Mouse (Mus musculus) CH12.LX (cell line): ENCODE data around the gene Vmn1r30. TPM values are rescaled to one million over a fixed set of nuclear protein-coding genes. Genes with fewer than 3 reads are reported as not detected.

ENCODE experiments used
- DNase-seq: peaks from one replicate; pipeline ENCODE4 v3.0.0-alpha.2; 2013; ENCODE audit errors: extremely low read depth
- H3K27ac ChIP-seq: 2 replicates; pipeline ENCODE4 v1.5.1; 2012; ENCODE audit warnings: low read depth, mild to moderate bottlenecking, control low read depth, moderate library complexity; ENCODE audit not compliant: insufficient read depth
- H3K27me3 ChIP-seq: replicated peaks from 2 replicates; pipeline ENCODE3; 2012; ENCODE audit warnings: inconsistent platforms
- H3K36me3 ChIP-seq, 2 experiments: replicated peaks in 1 of 2; 2 replicates each; pipeline versions ENCODE3 to v1.6.1; 2012; ENCODE audit warnings: inconsistent platforms in 1 of 2, low read length in 1 of 2, mild to moderate bottlenecking in 1 of 2, mixed read lengths in 1 of 2, moderate library complexity in 1 of 2; ENCODE audit not compliant: control insufficient read depth in 1 of 2, insufficient read depth in 1 of 2
- H3K4me1 ChIP-seq, 2 experiments: 2 replicates each; pipeline ENCODE4 v1.6.1; 2012; ENCODE audit warnings: inconsistent platforms in 1 of 2, moderate library complexity in 1 of 2; ENCODE audit not compliant: insufficient read depth in 2 of 2, control insufficient read depth in 1 of 2
- H3K4me2 ChIP-seq: 2 replicates; pipeline ENCODE4 v1.6.1; 2012; ENCODE audit warnings: low read depth, mild to moderate bottlenecking, control low read depth; ENCODE audit not compliant: poor library complexity, insufficient read depth, severe bottlenecking
- H3K4me3 ChIP-seq, 3 experiments: fragments of 150-350 bp in 1 of 3; sonication (generic) in 1 of 3; replicated peaks in 1 of 3; 2 replicates each; pipeline versions ENCODE3 to v1.5.1; 2011 to 2012; ENCODE audit warnings: low read depth in 2 of 3, low read length in 2 of 3, mild to moderate bottlenecking in 2 of 3, moderate library complexity in 2 of 3, control low read depth in 1 of 3, improper control_type of control experiment in 1 of 3, inconsistent platforms in 1 of 3, mixed read lengths in 1 of 3; ENCODE audit not compliant: poor library complexity in 1 of 3
- H3K79me2 ChIP-seq: replicated peaks from 2 replicates; pipeline ENCODE4 v1.6.1; 2012; ENCODE audit warnings: mild to moderate bottlenecking, moderate library complexity; ENCODE audit not compliant: control insufficient read depth, poor library complexity, insufficient read depth, severe bottlenecking; ENCODE audit errors: extremely low read depth
- H3K9ac ChIP-seq: 2 replicates; pipeline ENCODE4 v1.6.1; 2012; ENCODE audit warnings: low read depth, mild to moderate bottlenecking, control low read depth, moderate library complexity; ENCODE audit not compliant: insufficient read depth
- H3K9me3 ChIP-seq: replicated peaks from 2 replicates; pipeline ENCODE3; 2012; ENCODE audit warnings: low read length, inconsistent platforms, mixed read lengths
- JUND ChIP-seq: conservative IDR thresholded peaks from 2 replicates; pipeline ENCODE4 v1.6.1; 2011; ENCODE audit warnings: low read depth, low read length, improper control_type of control experiment
- MAX ChIP-seq: IDR thresholded peaks from 2 replicates; pipeline ENCODE4 v1.6.1; 2011; ENCODE audit warnings: low read length, improper control_type of control experiment
- MAZ ChIP-seq: IDR thresholded peaks from 2 replicates; pipeline ENCODE4 v1.6.1; 2012; ENCODE audit warnings: low read depth, mild to moderate bottlenecking, inconsistent platforms, low read length, improper control_type of control experiment, moderate library complexity
- NELFE ChIP-seq: IDR thresholded peaks from 2 replicates; pipeline ENCODE4 v1.6.1; 2011; ENCODE audit warnings: low read depth, low read length, improper control_type of control experiment
- PAX5 ChIP-seq: IDR thresholded peaks from 2 replicates; pipeline ENCODE4 v1.6.1; 2012; ENCODE audit warnings: low read length, inconsistent platforms, mixed read lengths
- RAD21 ChIP-seq: IDR thresholded peaks from 2 replicates; pipeline ENCODE4 v1.6.1; 2011; ENCODE audit warnings: low read depth, mild to moderate bottlenecking, low read length, improper control_type of control experiment, moderate library complexity
- TBP ChIP-seq: conservative IDR thresholded peaks from 2 replicates; pipeline ENCODE4 v1.6.1; 2011; ENCODE audit warnings: low read depth, low read length, improper control_type of control experiment
- UBTF ChIP-seq: IDR thresholded peaks from 2 replicates; pipeline ENCODE4 v1.6.1; 2012; ENCODE audit warnings: low read depth, mild to moderate bottlenecking, inconsistent platforms, low read length, improper control_type of control experiment, moderate library complexity
- ZC3H11A ChIP-seq: IDR thresholded peaks from 2 replicates; pipeline ENCODE4 v1.6.1; 2012; ENCODE audit warnings: low read depth, mild to moderate bottlenecking, inconsistent platforms, low read length, improper control_type of control experiment
- ZMIZ1 ChIP-seq: IDR thresholded peaks from 2 replicates; pipeline ENCODE4 v1.6.1; 2012; ENCODE audit warnings: low read depth, mild to moderate bottlenecking, inconsistent platforms, low read length, improper control_type of control experiment
- dilution Hi-C: fragments of 300-500 bp; cut with MboI; formaldehyde crosslinking; loops from 2 replicates; pipeline ENCODE4 v1.14.3; 2020; ENCODE audit warnings: low sequenced_read_pairs; ENCODE audit not compliant: extremely low pct_unique_long_range_greater_than_20kb, extremely low pct_ligation_motif_present
- in situ Hi-C: fragments of 300-500 bp; cut with MboI; formaldehyde crosslinking; loops from 3 replicates; pipeline ENCODE4 v1.14.3; 2019; ENCODE audit warnings: low sequenced_read_pairs, low pct_ligation_motif_present, low pct_unique_long_range_greater_than_20kb, mixed read lengths
- polyA plus RNA-seq: library from polyadenylated mRNA; unstranded; fragments of >175 nt; gene quantifications from 2 replicates; pipeline ENCODE4 v1.2.1, GENCODE M21; 2012; ENCODE audit warnings: low read depth; ENCODE audit not compliant: insufficient read length
- total RNA-seq, 2 experiments: library from RNA; depleted of rRNA; stranded (reverse); fragments of 300-350 nt in 1 of 2; fragments of >200 nt in 1 of 2; gene quantifications; 2 replicates each; pipeline ENCODE4 v1.2.3; 2012 to 2014

The Vmn1r30 gene
- total RNA-seq (2012; rRNA removed) (not detected in 2 replicates), total RNA-seq (2014; rRNA removed) (not detected in 2 replicates), polyA plus RNA-seq (not detected in 2 replicates)

DNA sequence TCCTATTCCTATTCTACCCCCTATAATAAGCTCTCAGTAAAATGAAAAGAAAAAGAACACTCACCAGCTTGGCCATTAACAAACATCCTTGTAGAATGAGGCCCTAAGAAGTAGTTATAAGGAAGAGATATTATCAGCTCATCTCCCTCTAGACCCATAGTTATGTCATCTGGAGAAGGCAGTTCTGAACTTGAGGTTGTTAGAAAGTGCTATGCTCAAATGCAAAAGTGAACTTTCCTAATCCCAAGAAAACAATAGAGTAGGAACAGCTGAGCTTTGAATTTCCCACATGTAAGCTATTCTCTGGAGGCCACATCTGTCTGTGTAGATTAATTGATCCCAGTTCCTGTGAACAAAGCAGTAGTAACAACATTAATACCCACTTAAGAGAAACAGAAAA lies at the start of gene Vmn1r30:
TSS of gene Vmn1r30 (minus strand) at position 101 of the 400 bp plus-strand sequence.
- Histone ChIP-seq H3K4me2 (no peak within 1 kb of the TSS), H3K9me3 (no peaks in the 10 kb centered on the region), H3K27ac (no peak within 1 kb of the TSS), H3K9ac (no peak within 1 kb of the TSS), H3K4me1 (no peaks in the 10 kb centered on the region), H3K79me2 (no peaks in the 10 kb centered on the region), H3K4me3 (no peak within 1 kb of the TSS)
- dilution Hi-C loops (no loop called here), in situ Hi-C loops (no loop called here)
- no peak for DNase-seq
- no peak for TF ChIP-seq TBP
- no peak for TF ChIP-seq MAZ
- TF ChIP-seq JUND = no peak
- TF ChIP-seq ZMIZ1 = no peak
- TF ChIP-seq, all 38 proteins: peak for 0
- H3K36me3 ChIP-seq = no peaks in the 10 kb centered on the region
- H3K27me3 ChIP-seq = no peaks in the 10 kb centered on the region

DNA sequence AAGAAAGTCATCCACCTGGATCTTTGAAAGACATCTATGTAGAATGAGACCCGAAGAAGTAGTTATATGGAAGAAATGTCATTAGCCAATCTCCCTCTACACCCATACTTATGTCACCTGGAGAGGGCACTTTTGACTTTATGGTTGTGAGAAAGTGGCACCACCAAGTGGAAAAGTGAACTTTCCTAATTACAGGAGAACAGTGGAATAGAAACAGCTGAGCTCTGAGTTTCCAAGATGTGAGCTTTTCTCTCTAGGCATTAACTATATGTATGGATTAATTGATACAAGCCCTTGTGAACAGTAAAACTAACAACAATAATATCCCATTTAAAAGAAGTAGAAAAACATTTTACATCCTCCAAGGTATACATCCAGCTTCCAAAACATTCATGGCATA lies 32.0 kb upstream of the Vmn1r30 start, which contains the start of gene Vmn1r31:
TSS of gene Vmn1r31 (minus strand) at position 101 of the 400 bp plus-strand sequence.
- Histone ChIP-seq H3K4me1 (no peaks in the 10 kb centered on the region), H3K27me3 (no peaks in the 10 kb centered on the region)
- no peak for DNase-seq
- no peak for TF ChIP-seq ZC3H11A
- no peak for TF ChIP-seq TBP
- TF ChIP-seq PAX5 = no peak
- TF ChIP-seq UBTF = no peak
- TF ChIP-seq RAD21 = no peak
- TF ChIP-seq MAZ = no peak
- no peak for TF ChIP-seq MAX
- TF ChIP-seq NELFE = no peak
- TF ChIP-seq, all 38 proteins: peak for 0
- Histone ChIP-seq H3K4me3 (no peak within 1 kb of the TSS), H3K9ac (no peak within 1 kb of the TSS), H3K36me3 (no peaks in the 10 kb centered on the region), H3K4me2 (no peak within 1 kb of the TSS), H3K9me3 (no peaks in the 10 kb centered on the region), H3K79me2 (no peaks in the 10 kb centered on the region), H3K27ac (no peak within 1 kb of the TSS)
- dilution Hi-C loops (no loop called here), in situ Hi-C loops (no loop called here)

Other genes with a start within 250 kb of the Vmn1r30 start
- not detected in 2 replicates for gene Vmn1r27, start 224.6 kb downstream of the Vmn1r30 start, total RNA-seq (2012; rRNA removed)
- gene Vmn1r27, start 224.6 kb downstream of the Vmn1r30 start, total RNA-seq (2014; rRNA removed) = not detected in 2 replicates
- not detected in 2 replicates for gene Vmn1r27, start 224.6 kb downstream of the Vmn1r30 start, polyA plus RNA-seq
- gene Vmn1r28, start 181.3 kb downstream of the Vmn1r30 start, total RNA-seq (2012; rRNA removed) = not detected in 2 replicates
- gene Vmn1r28, start 181.3 kb downstream of the Vmn1r30 start, total RNA-seq (2014; rRNA removed) = not detected in 2 replicates
- not detected in 2 replicates for gene Vmn1r28, start 181.3 kb downstream of the Vmn1r30 start, polyA plus RNA-seq
- not detected in 2 replicates for gene Vmn1r29, start 141.8 kb downstream of the Vmn1r30 start, total RNA-seq (2012; rRNA removed)
- gene Vmn1r29, start 141.8 kb downstream of the Vmn1r30 start, total RNA-seq (2014; rRNA removed) = not detected in 2 replicates
- not detected in 2 replicates for gene Vmn1r29, start 141.8 kb downstream of the Vmn1r30 start, polyA plus RNA-seq
- gene Vmn1r31, start 31.9 kb upstream of the Vmn1r30 start, total RNA-seq (2012; rRNA removed) = not detected in 2 replicates
- gene Vmn1r31, start 31.9 kb upstream of the Vmn1r30 start, total RNA-seq (2014; rRNA removed) = not detected in 2 replicates
- not detected in 2 replicates for gene Vmn1r31, start 31.9 kb upstream of the Vmn1r30 start, polyA plus RNA-seq
- gene Abcg2, start 141.1 kb upstream of the Vmn1r30 start, total RNA-seq (2012; rRNA removed) = 16.6 and 20.0 TPM in 2 replicates
- gene Abcg2, start 141.1 kb upstream of the Vmn1r30 start, total RNA-seq (2014; rRNA removed) = 39.9 and 48.5 TPM in 2 replicates
- 25.0 and 28.8 TPM in 2 replicates for gene Abcg2, start 141.1 kb upstream of the Vmn1r30 start, polyA plus RNA-seq